Mouse (Mus musculus) hindlimb bud, embryonic 11.5 days (tissue): ENCODE results near the gene Glp1r.

ENCODE experiments used
- DNase-seq: peaks from one replicate; pipeline ENCODE4 v3.0.0-alpha.2; 2012; ENCODE audit warnings: low read depth, low spot score; ENCODE audit errors: extremely low spot score

Glp1r gene

GRCm38 (mm10) chr17:30901627-30902026 is at the start of gene Glp1r:
Gene Glp1r (plus strand): TSS chr17:30901817.
- no peak for DNase-seq

- DNase-seq: no peak
Observed at GRCm38 (mm10) chr17:30852345-30852744, 49.3 kb upstream of the Glp1r start.

GRCm38 (mm10) chr17:30857347-30857746 is 44.3 kb upstream of the Glp1r start:
- no peak for DNase-seq

- no peak for DNase-seq
Observed at GRCm38 (mm10) chr17:30858586-30859259, 42.9 kb upstream of the Glp1r start.

- no peak for DNase-seq
Observed at GRCm38 (mm10) chr17:30859989-30860585, 41.5 kb upstream of the Glp1r start.

GRCm38 (mm10) chr17:30860606-30861005 is 41.0 kb upstream of the Glp1r start:
- no peak for DNase-seq

GRCm38 (mm10) chr17:30866281-30866680 is 35.3 kb upstream of the Glp1r start:
- no peak for DNase-seq

GRCm38 (mm10) chr17:30866966-30867365 is 34.7 kb upstream of the Glp1r start:
- no peak for DNase-seq

- DNase-seq: no peak
Observed at GRCm38 (mm10) chr17:30871040-30871439, 30.6 kb upstream of the Glp1r start.

GRCm38 (mm10) chr17:30874276-30874675 is 27.3 kb upstream of the Glp1r start:
- DNase-seq: no peak

- no peak for DNase-seq
Observed at GRCm38 (mm10) chr17:30877456-30877855, 24.2 kb upstream of the Glp1r start.

GRCm38 (mm10) chr17:30878626-30879025 is 23.0 kb upstream of the Glp1r start:
- no peak for DNase-seq

GRCm38 (mm10) chr17:30880391-30880790 is 21.2 kb upstream of the Glp1r start:
- DNase-seq: no peak

- no peak for DNase-seq
Observed at GRCm38 (mm10) chr17:30881001-30881400, 20.6 kb upstream of the Glp1r start.

GRCm38 (mm10) chr17:30882206-30882605 is 19.4 kb upstream of the Glp1r start:
- no peak for DNase-seq

GRCm38 (mm10) chr17:30883534-30883933 is 18.1 kb upstream of the Glp1r start:
- DNase-seq: no peak

- peak; percentile 76 for DNase-seq
Observed at GRCm38 (mm10) chr17:30892086-30892485, 9.5 kb upstream of the Glp1r start.

- no peak for DNase-seq
Observed at GRCm38 (mm10) chr17:30892730-30893129, 8.9 kb upstream of the Glp1r start.

- no peak for DNase-seq
Observed at GRCm38 (mm10) chr17:30897075-30897474, 4.5 kb upstream of the Glp1r start.

- no peak for DNase-seq
Observed at GRCm38 (mm10) chr17:30904096-30904495, 2.5 kb downstream of the Glp1r start.

GRCm38 (mm10) chr17:30907577-30907976 is 6.0 kb downstream of the Glp1r start:
- DNase-seq: no peak

- DNase-seq: no peak
Observed at GRCm38 (mm10) chr17:30910866-30911731, 9.5 kb downstream of the Glp1r start.
